Mouse (Mus musculus) bone marrow macrophage, adult 2 months (primary cell): Measurements from ENCODE around the gene Podxl2.

Experiments
- CTCF ChIP-seq: IDR thresholded peaks from 2 replicates; pipeline ENCODE4 v1.5.1; 2012; ENCODE audit warnings: low read depth, mild to moderate bottlenecking, low read length, moderate library complexity
- POLR2A ChIP-seq: IDR thresholded peaks from 2 replicates; pipeline ENCODE4 v1.6.1; 2012; ENCODE audit warnings: mild to moderate bottlenecking, low read depth, low read length, borderline replicate concordance

DNA sequence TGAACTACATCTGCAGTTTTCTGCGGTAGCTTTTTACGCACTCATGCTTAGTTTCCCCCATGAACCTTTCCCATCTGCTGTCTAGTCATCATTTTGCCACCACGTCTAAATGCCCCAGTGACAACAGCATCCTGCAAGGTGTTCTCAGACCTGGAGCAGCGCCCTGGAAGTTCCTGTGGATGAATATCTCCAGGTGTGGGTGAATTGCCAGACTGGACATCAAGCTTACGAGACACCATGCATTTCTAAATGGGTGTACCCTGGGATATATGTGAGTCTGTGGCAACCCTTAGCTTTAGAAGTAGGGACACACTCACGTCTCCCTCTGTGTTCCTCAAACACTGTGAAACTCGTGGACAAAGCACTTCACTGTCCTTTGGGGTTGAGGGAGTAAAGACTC lies 74.7 kb downstream of the Podxl2 start:
- no peak for TF ChIP-seq POLR2A
- TF ChIP-seq CTCF = no peak
